Mouse (Mus musculus) erythroblast, embryonic 14.5 days (primary cell): ENCODE measurements around the gene Tmem86a.

Experiments used
- GATA1 ChIP-seq: IDR thresholded peaks from 2 replicates; pipeline ENCODE4 v1.6.1; 2012; ENCODE audit warnings: low read length, inconsistent platforms, mixed read lengths
- TAL1 ChIP-seq: IDR thresholded peaks from 3 replicates; pipeline ENCODE4 v1.6.1; 2012; ENCODE audit warnings: low read length, inconsistent platforms, mixed read lengths

DNA sequence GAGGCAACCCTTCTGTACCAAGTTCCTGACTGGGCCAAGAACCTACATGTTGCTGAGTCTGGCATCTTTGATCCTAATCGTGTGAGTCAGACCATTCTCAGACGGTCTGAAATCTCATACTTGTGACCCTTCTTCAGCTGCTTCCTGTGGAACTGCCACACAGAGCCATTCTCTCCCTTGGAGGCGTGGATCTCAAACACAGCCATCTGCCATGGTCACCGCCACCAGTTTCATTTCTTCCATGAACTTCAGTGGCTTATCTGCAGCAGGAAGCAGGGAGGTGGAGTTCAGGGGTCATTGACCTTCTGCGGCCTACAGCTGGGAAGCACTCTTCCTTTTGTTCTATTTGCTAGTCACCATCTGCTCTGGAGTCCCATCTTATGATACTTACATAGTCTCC, 17.5 kb downstream of the Tmem86a start:
- TF ChIP-seq GATA1: no peak
- no peak for TF ChIP-seq TAL1
